Mouse (Mus musculus) hindbrain, embryonic 10.5 days (tissue): ENCODE measurements around the gene Gm904. TPM values are rescaled to one million over a fixed set of nuclear protein-coding genes. Genes with fewer than 3 reads are reported as not detected.
"Not testable (repeated sequence)": the region's sequence is repeated elsewhere in the genome, so short reads cannot be mapped to it uniquely, and the experiment has no call there.

ENCODE experiments used
- DNase-seq: peaks from one replicate; pipeline ENCODE4 v3.0.0-alpha.2; 2017; ENCODE audit warnings: low spot score
- H3K27ac ChIP-seq: fragments of 300-500 bp; sonication (generic); 2 replicates; pipeline ENCODE4 v1.5.1; 2016; ENCODE audit warnings: mild to moderate bottlenecking, moderate library complexity
- H3K27me3 ChIP-seq: fragments of 300-500 bp; sonication (generic); 2 replicates; pipeline ENCODE4 v1.6.1; 2016; ENCODE audit warnings: mild to moderate bottlenecking; ENCODE audit not compliant: poor library complexity, insufficient read depth, severe bottlenecking
- H3K36me3 ChIP-seq: fragments of 300-500 bp; sonication (generic); 2 replicates; pipeline ENCODE4 v1.6.1; 2016; ENCODE audit warnings: mild to moderate bottlenecking, moderate library complexity
- H3K4me1 ChIP-seq: fragments of 300-500 bp; sonication (generic); replicated peaks from 2 replicates; pipeline ENCODE4 v1.6.1; 2016; ENCODE audit warnings: mild to moderate bottlenecking
- H3K4me3 ChIP-seq: fragments of 300-500 bp; sonication (generic); 2 replicates; pipeline ENCODE4 v1.5.1; 2016; ENCODE audit warnings: mild to moderate bottlenecking, moderate library complexity
- H3K9me3 ChIP-seq: fragments of 300-500 bp; sonication (generic); 2 replicates; pipeline ENCODE4 v1.6.1; 2016; ENCODE audit warnings: mild to moderate bottlenecking, moderate library complexity
- WGBS: fragments of 180-500 bp; shearing (Covaris S2); methylation state at CpG from one replicate; pipeline ENCODE4 v1.1.7; 2016; 5-methylcytosine and 5-hydroxymethylcytosine counted together
- polyA plus RNA-seq: library from polyadenylated mRNA; unstranded; fragments of >200 nt; fragmentation: Nextera tagmentation; extraction: Ambion mirVana; gene quantifications from 2 replicates; pipeline ENCODE4 v1.2.1, GENCODE M21; 2016

The Gm904 gene
- polyA plus RNA-seq = not detected in 2 replicates

GRCm38 (mm10) chr13:50642928-50643327 lies at the start of gene Gm904:
Gene Gm904 (plus strand): TSS chr13:50643228.
- DNase-seq, H3K27me3 ChIP-seq, H3K4me3 ChIP-seq, H3K9me3 ChIP-seq, H3K4me1 ChIP-seq, H3K36me3 ChIP-seq, H3K27ac ChIP-seq: not testable (repeated sequence)

- not testable (repeated sequence) for H3K4me1 ChIP-seq, H3K36me3 ChIP-seq, H3K27ac ChIP-seq, H3K27me3 ChIP-seq, DNase-seq, H3K9me3 ChIP-seq, H3K4me3 ChIP-seq
- 90% methylated on average over 2 of the region's 2 CpGs for WGBS
Measured at GRCm38 (mm10) chr13:50648771-50649170, 5.7 kb downstream of the Gm904 start.

Other genes with a start within 250 kb of the Gm904 start
- 33.0 and 36.7 TPM in 2 replicates for gene Fbxw17, start 225.4 kb upstream of the Gm904 start, polyA plus RNA-seq
- gene Gm47429, start 199.3 kb upstream of the Gm904 start, polyA plus RNA-seq = not detected in 2 replicates
- gene Nutm2, start 175.9 kb upstream of the Gm904 start, polyA plus RNA-seq = not detected in 2 replicates
- not detected in 2 replicates for gene Gm8765, start 55.1 kb downstream of the Gm904 start, polyA plus RNA-seq